Mouse (Mus musculus): ENCODE data around the gene Nedd9. TPM values are rescaled to one million over a fixed set of nuclear protein-coding genes. Genes with fewer than 3 reads are reported as not detected.

Nedd9 gene
- total and polyA plus RNA-seq, 3 experiments = 15.2 to 28.9 (median 26.7) TPM

DNA sequence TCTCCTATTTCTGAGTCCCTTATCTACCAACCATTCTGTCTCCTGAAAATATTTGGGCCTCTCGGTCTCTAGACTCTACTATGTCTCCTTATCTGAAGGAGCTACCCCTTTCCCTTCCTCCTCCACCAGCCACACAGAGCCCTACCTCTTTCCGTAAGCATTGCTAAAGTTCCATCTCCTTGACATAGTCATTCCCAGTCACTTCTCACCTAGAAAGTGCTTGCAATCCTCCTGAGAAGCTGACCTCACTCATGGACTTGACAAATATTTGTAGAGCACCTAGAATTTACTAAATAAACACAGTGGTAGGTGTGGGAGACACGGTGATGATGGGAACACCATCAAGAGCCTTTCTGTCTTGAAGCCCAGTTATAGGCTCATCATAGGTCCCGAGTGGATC is 32.6 kb upstream of the Nedd9 start:
- no peaks in the 10 kb centered on the region for H3K79me2 ChIP-seq (replicated peaks; ENCODE audit: control insufficient read depth, insufficient read depth, low read length)
- WGBS = 84% methylated on average over 4 of the region's 4 CpGs
- H3K36me3 ChIP-seq (ENCODE audit: control insufficient read depth, insufficient read depth, low read length) = no peaks in the 10 kb centered on the region
- no peaks in the 10 kb centered on the region for H3K27me3 ChIP-seq (ENCODE audit: control insufficient read depth, insufficient read depth, low read length)
- H3K4me1 ChIP-seq (ENCODE audit: control insufficient read depth, insufficient read depth, low read length) = no peaks in the 10 kb centered on the region; the same call in none of the 2 replicates
- no peak overlapping the region for H3K9ac ChIP-seq (ENCODE audit: low read depth, low read length)
- no peak for DNase-seq
- H3K27ac ChIP-seq = no peak overlapping the region
- intact Hi-C loops (cut with DNase I) = loop anchor here (5.0 kb wide), 1 partner anchor 43 kb away; no protein-coding TSS in a partner anchor
- H3K4me3 ChIP-seq = no peak overlapping the region
- no peak for TF ChIP-seq POLR2A (IDR thresholded peaks at IDR 0.05; ENCODE audit: insufficient read depth, low read depth, low read length)

DNA sequence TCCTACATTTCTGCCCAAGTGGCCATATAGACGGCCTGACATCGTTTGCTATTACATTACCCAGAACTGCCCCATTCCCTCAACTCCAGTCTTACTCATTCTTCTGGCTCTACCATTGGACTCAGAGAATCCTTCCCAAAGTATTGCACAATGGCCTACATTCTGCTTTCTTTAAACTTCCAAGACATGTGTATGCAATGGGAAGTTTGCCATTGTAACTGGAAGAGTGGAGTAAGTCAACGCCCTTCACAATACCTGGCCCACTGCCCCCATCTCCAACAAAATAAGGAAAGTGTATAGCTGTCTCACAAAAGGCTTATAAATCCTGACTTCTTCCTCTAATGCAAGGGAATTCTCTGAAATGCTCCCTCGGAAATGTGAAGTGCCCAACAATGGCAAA is 30.0 kb upstream of the Nedd9 start:
- Histone ChIP-seq H3K4me1 (ENCODE audit: control insufficient read depth, insufficient read depth, low read length) (no peaks in the 10 kb centered on the region; the same call in none of the 2 replicates), H3K4me3 (no peak overlapping the region), H3K79me2 (replicated peaks; ENCODE audit: control insufficient read depth, insufficient read depth, low read length) (no peaks in the 10 kb centered on the region), H3K9ac (ENCODE audit: low read depth, low read length) (no peak overlapping the region), H3K27me3 (ENCODE audit: control insufficient read depth, insufficient read depth, low read length) (no peaks in the 10 kb centered on the region), H3K27ac (no peak overlapping the region), H3K36me3 (ENCODE audit: control insufficient read depth, insufficient read depth, low read length) (no peaks in the 10 kb centered on the region)
- WGBS = 65% methylated on average over 4 of the region's 4 CpGs
- DNase-seq = peak; percentile 22 to 42
- intact Hi-C loops (cut with DNase I) = loop anchor here (5.0 kb wide), 1 partner anchor 45 kb away; no protein-coding TSS in a partner anchor
- TF ChIP-seq EP300 (IDR thresholded peaks at IDR 0.05; ENCODE audit: insufficient read depth, low read depth, low read length) (no peak), CTCF (IDR thresholded peaks at IDR 0.05) (no peak), POLR2A (IDR thresholded peaks at IDR 0.05; ENCODE audit: insufficient read depth, low read depth, low read length) (no peak)

- Histone ChIP-seq H3K27me3 (ENCODE audit: control insufficient read depth, insufficient read depth, low read length) (no peaks in the 10 kb centered on the region), H3K4me3 (no peak overlapping the region), H3K27ac (no peak overlapping the region), H3K4me1 (ENCODE audit: control insufficient read depth, insufficient read depth, low read length) (no peaks in the 10 kb centered on the region; the same call in none of the 2 replicates), H3K36me3 (ENCODE audit: control insufficient read depth, insufficient read depth, low read length) (peaks cover 6% of the 10 kb centered on the region), H3K79me2 (replicated peaks; ENCODE audit: control insufficient read depth, insufficient read depth, low read length) (no peaks in the 10 kb centered on the region), H3K9ac (ENCODE audit: low read depth, low read length) (no peak overlapping the region)
- WGBS = 63% methylated on average over 4 of the region's 4 CpGs
- intact Hi-C loops (cut with DNase I) = loop anchor here (5.0 kb wide), 1 partner anchor 47 kb away; no protein-coding TSS in a partner anchor
- no peak for TF ChIP-seq CTCF (IDR thresholded peaks at IDR 0.05)
- no peak for TF ChIP-seq POLR2A (IDR thresholded peaks at IDR 0.05; ENCODE audit: insufficient read depth, low read depth, low read length)
- no peak for TF ChIP-seq EP300 (IDR thresholded peaks at IDR 0.05; ENCODE audit: insufficient read depth, low read depth, low read length)
- no peak for DNase-seq
Measured at GRCm38 (mm10) chr13:41515749-41516148, 28.6 kb upstream of the Nedd9 start.

DNA sequence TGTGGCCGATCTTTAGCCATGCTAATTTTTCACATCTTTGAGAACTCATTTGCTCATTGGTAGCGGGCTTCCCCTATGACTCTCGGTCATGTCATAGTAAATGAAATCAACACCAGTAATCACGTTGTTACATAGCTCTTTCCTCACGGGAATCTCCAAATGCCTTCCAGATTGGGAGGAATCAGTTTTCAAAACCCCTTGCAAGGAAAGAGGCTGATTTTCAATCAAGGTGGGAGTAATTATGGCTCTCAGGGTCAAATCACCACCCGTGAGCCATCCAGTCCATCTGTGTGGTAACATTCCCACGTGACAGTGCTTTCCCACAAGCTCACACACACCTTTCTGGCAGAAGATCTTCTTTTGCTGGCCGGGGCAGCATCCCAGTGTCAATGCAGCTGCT is 27.8 kb upstream of the Nedd9 start:
- Histone ChIP-seq H3K4me1 (ENCODE audit: control insufficient read depth, insufficient read depth, low read length) (peaks cover 2% of the 10 kb centered on the region), H3K27ac (no peak overlapping the region), H3K79me2 (replicated peaks; ENCODE audit: control insufficient read depth, insufficient read depth, low read length) (no peaks in the 10 kb centered on the region), H3K27me3 (ENCODE audit: control insufficient read depth, insufficient read depth, low read length) (no peaks in the 10 kb centered on the region), H3K36me3 (ENCODE audit: control insufficient read depth, insufficient read depth, low read length) (peaks cover 8% of the 10 kb centered on the region), H3K4me3 (no peak overlapping the region), H3K9ac (ENCODE audit: low read depth, low read length) (no peak overlapping the region)
- intact Hi-C loops (cut with DNase I) = loop anchor here (5.0 kb wide), 1 partner anchor 47 kb away; no protein-coding TSS in a partner anchor
- WGBS = 88% methylated on average over 8 of the region's 8 CpGs
- TF ChIP-seq EP300 (IDR thresholded peaks at IDR 0.05; ENCODE audit: insufficient read depth, low read depth, low read length) = no peak
- no peak for TF ChIP-seq POLR2A (IDR thresholded peaks at IDR 0.05; ENCODE audit: insufficient read depth, low read depth, low read length)
- TF ChIP-seq CTCF (IDR thresholded peaks at IDR 0.05) = no peak
- DNase-seq = no peak

DNA sequence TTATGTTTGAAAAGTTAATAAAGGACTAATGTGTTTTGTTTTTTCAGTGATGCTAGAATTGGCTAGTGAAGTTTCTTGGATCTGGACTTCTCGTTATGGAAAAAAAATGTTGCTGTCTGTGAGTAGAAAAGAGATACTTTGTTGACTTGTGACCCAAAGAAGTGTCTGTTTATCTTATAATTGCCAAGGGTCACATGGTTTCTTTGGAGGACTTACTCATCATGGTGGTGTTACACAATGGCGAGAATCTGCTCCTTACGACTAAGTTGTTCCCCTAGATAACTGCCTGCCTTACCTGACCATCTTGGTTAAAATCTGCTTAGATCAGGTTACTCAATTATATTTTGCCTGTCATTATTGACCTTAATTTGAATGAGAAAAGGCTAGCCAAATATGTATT is 26.3 kb upstream of the Nedd9 start:
- 83% methylated on average over 3 of the region's 3 CpGs for WGBS
- DNase-seq = no peak
- H3K27ac ChIP-seq = no peak overlapping the region
- H3K4me3 ChIP-seq = no peak overlapping the region
- no peak for TF ChIP-seq EP300 (IDR thresholded peaks at IDR 0.05; ENCODE audit: insufficient read depth, low read depth, low read length)
- H3K79me2 ChIP-seq (replicated peaks; ENCODE audit: control insufficient read depth, insufficient read depth, low read length) = no peaks in the 10 kb centered on the region
- peaks cover 2% of the 10 kb centered on the region for H3K4me1 ChIP-seq (ENCODE audit: control insufficient read depth, insufficient read depth, low read length)
- intact Hi-C loops (cut with DNase I) = no loop called here
- peaks cover 8% of the 10 kb centered on the region for H3K36me3 ChIP-seq (ENCODE audit: control insufficient read depth, insufficient read depth, low read length)
- no peaks in the 10 kb centered on the region for H3K27me3 ChIP-seq (ENCODE audit: control insufficient read depth, insufficient read depth, low read length)
- no peak overlapping the region for H3K9ac ChIP-seq (ENCODE audit: low read depth, low read length)

DNA sequence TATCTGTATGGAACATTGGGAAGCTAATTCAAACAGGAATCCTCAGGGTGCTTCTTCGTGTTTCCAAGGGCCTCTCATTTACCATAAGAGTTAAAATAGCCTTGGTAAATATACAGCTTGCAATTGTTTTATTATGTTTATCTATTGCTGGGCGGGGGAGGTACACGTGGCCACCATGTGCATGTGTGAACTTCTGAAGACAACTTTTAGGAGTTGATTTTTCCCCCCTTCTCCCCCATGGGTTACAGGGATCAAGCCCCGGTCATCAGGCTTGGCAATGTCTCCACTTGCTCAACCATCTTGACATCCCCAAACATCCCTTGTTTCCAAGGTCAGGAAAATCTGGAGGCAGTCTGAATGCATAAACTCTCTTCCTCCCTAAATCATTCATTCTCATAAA is 25.1 kb upstream of the Nedd9 start:
- Histone ChIP-seq H3K27ac (no peak overlapping the region), H3K27me3 (ENCODE audit: control insufficient read depth, insufficient read depth, low read length) (no peaks in the 10 kb centered on the region), H3K4me1 (ENCODE audit: control insufficient read depth, insufficient read depth, low read length) (peaks cover 2% of the 10 kb centered on the region), H3K36me3 (ENCODE audit: control insufficient read depth, insufficient read depth, low read length) (peaks cover 8% of the 10 kb centered on the region), H3K9ac (ENCODE audit: low read depth, low read length) (no peak overlapping the region), H3K4me3 (no peak overlapping the region), H3K79me2 (replicated peaks; ENCODE audit: control insufficient read depth, insufficient read depth, low read length) (no peaks in the 10 kb centered on the region)
- no peak for TF ChIP-seq POLR2A (IDR thresholded peaks at IDR 0.05; ENCODE audit: insufficient read depth, low read depth, low read length)
- no peak for TF ChIP-seq CTCF (IDR thresholded peaks at IDR 0.05)
- TF ChIP-seq EP300 (IDR thresholded peaks at IDR 0.05; ENCODE audit: insufficient read depth, low read depth, low read length) = no peak
- 89% methylated on average over 4 of the region's 4 CpGs for WGBS
- intact Hi-C loops (cut with DNase I) = no loop called here
- no peak for DNase-seq
